ENCODE assay signal across 14 mouse cellular contexts in genomic region chr6:53575191-53575590, GRCm38 (mm10).
DNase-seq lines count a peak whose midpoint lies in the region; ATAC-seq and TF ChIP-seq lines count a peak whose summit lies in the region.
"Had no signal": no experiment of that assay in that cellular context is flagged by ENCODE, and none has a peak within 500 bp of the region (broad histone marks: within the 10 kb centered on the region; RNA-seq: fewer than 3 reads in every experiment).

No protein-coding gene starts in this region.

- 70% methylated on average over 4 of the region's 4 CpGs for WGBS in heart, embryonic 12.5 days
- 60% methylated on average over 4 of the region's 4 CpGs for WGBS in lung, embryonic 15.5 days
- WGBS in forebrain, postnatal 0 days, result 45% methylated on average over 4 of the region's 4 CpGs
- 67% methylated on average over 4 of the region's 4 CpGs for WGBS in neural tube, embryonic 13.5 days

- no peak overlapping the region for H3K27ac ChIP-seq in heart, embryonic 12.5 days (ENCODE audit: poor library complexity, severe bottlenecking)
- H3K27ac ChIP-seq in lung, embryonic 15.5 days, result no peak overlapping the region
- H3K27ac ChIP-seq in forebrain, postnatal 0 days (ENCODE audit: low read depth, low read length), result no peak overlapping the region
- no peak overlapping the region for H3K27ac ChIP-seq in neural tube, embryonic 13.5 days (replicated peaks)

- H3K4me1 ChIP-seq in heart, embryonic 12.5 days (replicated peaks), result peaks cover 36% of the 10 kb centered on the region
- H3K4me1 ChIP-seq in lung, embryonic 15.5 days, result peaks cover 21% of the 10 kb centered on the region
- H3K4me1 ChIP-seq in forebrain, postnatal 0 days (ENCODE audit: insufficient read depth), result peaks cover 6% of the 10 kb centered on the region; the same call in 1 of the 2 replicates
- H3K4me1 ChIP-seq in neural tube, embryonic 13.5 days (replicated peaks), result peaks cover 53% of the 10 kb centered on the region

- TF ChIP-seq CTCF in forebrain, postnatal 0 days (IDR thresholded peaks at IDR 0.05; ENCODE audit: low read depth), result no peak

- ATAC-seq in heart, embryonic 12.5 days (ENCODE audit: insufficient number of reproducible peaks, low FRiP score), result no peak
- ATAC-seq in lung, embryonic 15.5 days (ENCODE audit: borderline replicate concordance, extremely low read depth, low FRiP score, low TSS enrichment), result no peak
- ATAC-seq in forebrain, postnatal 0 days, result no peak
- no peak for ATAC-seq in neural tube, embryonic 13.5 days (ENCODE audit: low read depth)
- ATAC-seq: liver, postnatal 0 days; Patski had no signal

- H3K9me3 ChIP-seq in heart, embryonic 12.5 days (replicated peaks), result no peaks in the 10 kb centered on the region
- no peaks in the 10 kb centered on the region for H3K9me3 ChIP-seq in lung, embryonic 15.5 days
- H3K9me3 ChIP-seq in forebrain, postnatal 0 days (ENCODE audit: low read length), result no peaks in the 10 kb centered on the region
- H3K9me3 ChIP-seq in neural tube, embryonic 13.5 days, result no peaks in the 10 kb centered on the region

- H3K4me3 ChIP-seq in heart, embryonic 12.5 days, result peak overlapping the region; percentile 55
- H3K4me3 ChIP-seq in lung, embryonic 15.5 days, result no peak overlapping the region
- H3K4me3 ChIP-seq in forebrain, postnatal 0 days (ENCODE audit: low read depth, low read length), result no peak overlapping the region
- peak overlapping the region; percentile 34; the same call in 1 of the 2 replicates for H3K4me3 ChIP-seq in neural tube, embryonic 13.5 days

- H3K9ac ChIP-seq in heart, embryonic 12.5 days, result 0 out of 2 replicates have a peak overlapping the region, but pooled peaks have one; percentile 66
- H3K9ac ChIP-seq in lung, embryonic 15.5 days, result no peak overlapping the region
- H3K9ac ChIP-seq in forebrain, postnatal 0 days, result no peak overlapping the region
- peak overlapping the region; percentile 53; the same call in 1 of the 2 replicates for H3K9ac ChIP-seq in neural tube, embryonic 13.5 days
- H3K9ac ChIP-seq: liver, postnatal 0 days had no signal

- H3K4me2 ChIP-seq in heart, embryonic 12.5 days, result peak overlapping the region; percentile 73
- H3K4me2 ChIP-seq in lung, embryonic 15.5 days, result peak overlapping the region; percentile 75
- peak overlapping the region; percentile 40 for H3K4me2 ChIP-seq in forebrain, postnatal 0 days (ENCODE audit: low read depth)
- H3K4me2 ChIP-seq in neural tube, embryonic 13.5 days, result peak overlapping the region; percentile 55

- DNase-seq in heart, adult 18-20 months, result no peak
- no peak for DNase-seq in lung, postnatal 14 days
- no peak for DNase-seq in forebrain, postnatal 0 days
- no peak for DNase-seq in gastrocnemius, adult 8-10 months (ENCODE audit: low spot score in 2 of 2)
- no peak for DNase-seq in retina, embryonic 14.5 days (ENCODE audit: low spot score)
- DNase-seq: adrenal gland, postnatal 10 days; cerebellum, adult 18-20 months; gastrocnemius, postnatal 25 days; kidney, postnatal 10 days; liver, postnatal 0 days had no signal

- H3K36me3 ChIP-seq in heart, embryonic 12.5 days, result peaks cover 7% of the 10 kb centered on the region
- H3K36me3 ChIP-seq in lung, embryonic 15.5 days, result no peaks in the 10 kb centered on the region
- no peaks in the 10 kb centered on the region for H3K36me3 ChIP-seq in forebrain, postnatal 0 days (ENCODE audit: insufficient read depth)
- no peaks in the 10 kb centered on the region for H3K36me3 ChIP-seq in neural tube, embryonic 13.5 days

- no peaks in the 10 kb centered on the region for H3K27me3 ChIP-seq in heart, embryonic 12.5 days (replicated peaks)
- H3K27me3 ChIP-seq in lung, embryonic 15.5 days, result no peaks in the 10 kb centered on the region
- no peaks in the 10 kb centered on the region for H3K27me3 ChIP-seq in forebrain, postnatal 0 days (ENCODE audit: insufficient read depth, low read length)
- peaks cover 7% of the 10 kb centered on the region; the same call in 1 of the 2 replicates for H3K27me3 ChIP-seq in neural tube, embryonic 13.5 days
- H3K27me3 ChIP-seq: Patski had no signal

Comparison
In these comparisons a context has a peak if more than half of its experiments do, and no peak if none do; other contexts are left out.
1. H3K4me3 ChIP-seq: peak in heart, embryonic 12.5 days (single experiment) and neural tube, embryonic 13.5 days (single experiment); none in lung, embryonic 15.5 days (single experiment) and forebrain, postnatal 0 days (single experiment).
2. H3K9ac ChIP-seq: peak in heart, embryonic 12.5 days (single experiment) and neural tube, embryonic 13.5 days (single experiment); none in lung, embryonic 15.5 days (single experiment) and forebrain, postnatal 0 days (single experiment).
3. Peak in every context shown above with its lines, with median percentiles within 50 percentile points of each other: H3K4me2 ChIP-seq.